Mouse (Mus musculus) stomach, embryonic 14.5 days (tissue): Measurements from ENCODE around the gene Itga8. TPM values are rescaled to one million over a fixed set of nuclear protein-coding genes. Genes with fewer than 3 reads are reported as not detected.
A peak's percentile ranks its signal among the peaks of the same experiment; 100 is the strongest.

ENCODE experiments used
- ATAC-seq: fragments of 200-750 bp; cut with Nextera tagmentation; 2 replicates; pipeline ENCODE4 v1.8.0; 2017; ENCODE audit warnings: low read depth, moderate TSS enrichment; ENCODE audit not compliant: insufficient number of reproducible peaks, insufficient read depth, low FRiP score
- H3K27ac ChIP-seq: fragments of 300-500 bp; sonication (generic); 2 replicates; pipeline ENCODE4 v1.5.1; 2014; ENCODE audit warnings: mild to moderate bottlenecking, low read length, moderate library complexity, mixed read lengths
- H3K27me3 ChIP-seq: fragments of 300-500 bp; sonication (generic); 2 replicates; pipeline ENCODE4 v1.6.1; 2014; ENCODE audit warnings: low read length, control low read depth, mixed read lengths; ENCODE audit not compliant: control insufficient read depth, insufficient read depth
- H3K36me3 ChIP-seq: fragments of 300-500 bp; sonication (generic); 2 replicates; pipeline ENCODE4 v1.6.1; 2014; ENCODE audit warnings: mild to moderate bottlenecking, control low read depth, low read length, moderate library complexity, mixed read lengths; ENCODE audit not compliant: control insufficient read depth, insufficient read depth
- H3K4me1 ChIP-seq: fragments of 300-500 bp; sonication (generic); 2 replicates; pipeline ENCODE4 v1.6.1; 2014; ENCODE audit warnings: low read length, control low read depth, mixed read lengths; ENCODE audit not compliant: control insufficient read depth, insufficient read depth
- H3K4me2 ChIP-seq: fragments of 300-500 bp; sonication (generic); replicated peaks from 2 replicates; pipeline ENCODE4 v1.6.1; 2014; ENCODE audit warnings: low read depth, low read length, control low read depth
- H3K4me3 ChIP-seq: fragments of 300-500 bp; sonication (generic); 2 replicates; pipeline ENCODE4 v1.5.1; 2014; ENCODE audit warnings: low read depth, low read length, control low read depth
- H3K9ac ChIP-seq: fragments of 300-500 bp; sonication (generic); replicated peaks from 2 replicates; pipeline ENCODE4 v1.6.1; 2014; ENCODE audit warnings: low read depth, mild to moderate bottlenecking, control low read depth, low read length, moderate library complexity, mixed read lengths
- H3K9me3 ChIP-seq: fragments of 300-500 bp; sonication (generic); 2 replicates; pipeline ENCODE4 v1.6.1; 2016; ENCODE audit warnings: low read depth, low read length, control low read depth; ENCODE audit not compliant: control insufficient read depth
- WGBS: fragments of 180-500 bp; shearing (Covaris S2); extraction: QIAGEN DNeasy Blood & Tissue Kit; methylation state at CpG from one replicate; pipeline ENCODE4 v1.1.7; 2014; 5-methylcytosine and 5-hydroxymethylcytosine counted together
- polyA plus RNA-seq: library from polyadenylated mRNA; unstranded; fragments of >200 nt; fragmentation: Nextera tagmentation; extraction: Ambion mirVana; gene quantifications from 2 replicates; pipeline ENCODE4 v1.2.1, GENCODE M21; 2014

Gene Itga8
- polyA plus RNA-seq, 1 experiment from 2014 or later = 26.5 TPM

DNA sequence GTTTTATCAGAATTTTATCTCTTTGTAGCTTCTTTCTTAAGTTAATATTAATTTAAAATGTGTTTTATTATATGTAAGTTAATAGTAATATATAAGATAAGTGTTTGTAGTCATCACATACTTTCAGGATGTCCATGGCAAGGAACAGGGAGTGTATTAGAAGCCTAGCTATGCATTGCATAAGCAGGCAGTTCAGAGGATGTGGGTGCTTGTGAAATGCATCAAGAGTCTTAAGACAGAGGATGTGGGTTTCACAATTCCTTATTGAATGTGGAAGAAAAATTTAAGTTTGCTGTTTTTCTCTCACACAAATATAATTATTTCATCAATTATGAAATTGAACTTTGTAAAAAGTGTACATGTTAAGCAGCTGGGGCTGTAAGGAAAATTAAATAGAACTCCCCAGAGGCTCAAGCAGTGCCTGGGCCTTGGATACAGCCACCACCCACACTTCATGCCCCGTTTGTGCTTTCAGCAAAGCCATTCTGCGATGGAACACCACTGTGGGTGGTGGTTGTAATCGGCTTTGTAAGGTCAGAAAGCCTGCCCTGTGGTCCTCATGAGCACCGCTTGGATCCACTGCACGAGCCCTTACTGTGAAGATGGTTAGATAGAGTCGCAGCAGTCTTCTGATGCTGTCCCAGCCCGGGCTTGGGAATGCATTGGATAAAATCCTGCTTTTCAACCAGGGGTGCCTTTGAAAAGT is 126.8 kb downstream of the Itga8 start:
- no peak overlapping the region for H3K9ac ChIP-seq
- H3K9me3 ChIP-seq = no peaks in the 10 kb centered on the region
- no peaks in the 10 kb centered on the region for H3K27me3 ChIP-seq
- H3K4me1 ChIP-seq = no peaks in the 10 kb centered on the region
- no peak overlapping the region for H3K4me2 ChIP-seq
- WGBS = 83% methylated on average over 7 of the region's 7 CpGs
- no peak for ATAC-seq
- H3K27ac ChIP-seq = no peak overlapping the region
- no peaks in the 10 kb centered on the region for H3K36me3 ChIP-seq
- H3K4me3 ChIP-seq = no peak overlapping the region

DNA sequence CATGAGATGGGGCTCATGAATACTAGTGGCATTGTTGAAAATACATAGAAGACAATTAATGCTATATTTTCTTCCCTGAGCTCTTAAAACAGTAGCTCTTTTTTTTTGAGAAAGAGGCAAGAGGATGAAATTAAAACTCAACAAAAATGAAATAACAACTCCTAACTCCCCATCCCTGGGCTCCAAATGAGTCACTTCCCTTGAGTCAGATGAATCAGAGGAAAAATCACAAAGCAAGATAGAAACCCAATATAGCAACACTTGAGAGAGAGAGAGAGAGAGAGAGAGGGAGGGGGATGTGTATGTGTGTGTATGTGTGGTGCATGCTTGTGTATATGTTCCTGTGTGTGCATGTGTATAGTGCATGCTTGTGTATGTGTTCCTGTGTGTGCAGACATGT is 131.5 kb downstream of the Itga8 start:
- Histone ChIP-seq H3K4me1 (no peaks in the 10 kb centered on the region), H3K4me3 (no peak overlapping the region), H3K36me3 (no peaks in the 10 kb centered on the region), H3K4me2 (no peak overlapping the region), H3K9me3 (no peaks in the 10 kb centered on the region), H3K27ac (no peak overlapping the region), H3K27me3 (no peaks in the 10 kb centered on the region), H3K9ac (no peak overlapping the region)
- no peak for ATAC-seq

DNA sequence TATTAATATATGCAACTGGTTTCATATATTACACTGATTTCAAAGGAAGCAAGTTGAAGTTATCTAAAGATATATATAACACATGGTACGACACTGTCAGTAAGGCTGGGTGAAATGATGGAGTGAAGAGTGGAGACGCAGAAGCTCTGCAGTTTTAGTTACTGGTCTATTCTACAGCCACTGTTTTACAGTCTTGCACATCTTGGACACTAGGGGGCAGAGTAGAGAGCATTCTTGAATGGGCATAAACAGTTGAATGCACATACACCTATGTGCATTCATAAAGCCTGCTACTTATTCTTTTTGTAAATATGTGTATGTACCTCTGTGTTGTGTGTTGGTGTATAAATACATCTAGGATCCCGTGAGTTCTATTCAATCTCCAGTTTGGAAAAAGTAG is 141.2 kb downstream of the Itga8 start:
- WGBS = 88% methylated on average over 3 of the region's 3 CpGs
- no peak for ATAC-seq
- Histone ChIP-seq H3K4me1 (0 out of 2 replicates have a peak, but pooled peaks cover 3% of the 10 kb centered on the region), H3K4me2 (no peak overlapping the region), H3K9me3 (no peaks in the 10 kb centered on the region), H3K4me3 (no peak overlapping the region), H3K36me3 (no peaks in the 10 kb centered on the region), H3K27me3 (no peaks in the 10 kb centered on the region), H3K27ac (no peak overlapping the region), H3K9ac (no peak overlapping the region)

DNA sequence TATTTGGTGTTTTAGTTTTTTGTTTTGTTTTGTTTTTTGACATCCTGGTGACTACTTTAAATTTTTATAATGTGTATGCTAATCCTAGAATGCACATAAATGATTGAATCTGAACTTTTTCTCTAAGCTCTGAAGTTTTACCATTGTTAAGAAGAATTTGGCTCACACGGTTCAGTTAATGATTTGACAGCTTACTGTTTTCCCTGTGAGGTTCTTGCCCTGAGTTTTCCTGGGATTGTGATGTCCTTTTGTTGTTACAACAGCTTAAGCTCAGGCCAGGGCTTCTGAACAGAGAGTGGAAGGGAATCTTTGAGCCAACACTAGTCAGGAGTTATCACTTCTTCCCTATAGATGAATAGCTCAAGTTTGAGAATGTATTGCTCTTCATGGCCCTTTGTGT is 144.7 kb downstream of the Itga8 start:
- Histone ChIP-seq H3K4me3 (no peak overlapping the region), H3K4me1 (peaks cover 16% of the 10 kb centered on the region; the same call in 1 of the 2 replicates), H3K27me3 (no peaks in the 10 kb centered on the region), H3K36me3 (no peaks in the 10 kb centered on the region), H3K9ac (no peak overlapping the region), H3K9me3 (no peaks in the 10 kb centered on the region), H3K4me2 (no peak overlapping the region), H3K27ac (no peak overlapping the region)
- 15% methylated on average over 1 of the region's 1 CpGs for WGBS
- ATAC-seq = no peak

DNA sequence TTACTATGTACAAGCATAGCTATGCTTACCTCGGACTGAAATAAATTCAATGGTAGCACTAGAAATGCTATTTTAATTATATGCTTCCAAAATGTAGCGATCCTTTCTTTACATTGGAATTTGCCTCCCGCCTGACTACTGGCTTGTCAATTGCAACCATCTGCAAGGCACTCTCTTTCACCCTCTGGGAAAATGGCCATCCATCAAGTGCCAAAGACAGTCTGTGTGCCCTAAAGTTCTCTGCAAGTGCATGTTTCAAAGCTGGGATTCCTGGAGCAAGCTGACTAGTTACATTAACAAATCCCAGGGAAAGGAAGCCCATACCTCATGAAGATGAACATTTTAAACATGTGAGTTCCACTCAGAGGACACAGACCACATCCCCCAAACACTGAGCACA is 145.3 kb downstream of the Itga8 start:
- Histone ChIP-seq H3K9ac (no peak overlapping the region), H3K4me1 (peaks cover 16% of the 10 kb centered on the region; the same call in 1 of the 2 replicates), H3K4me3 (no peak overlapping the region), H3K9me3 (no peaks in the 10 kb centered on the region), H3K36me3 (no peaks in the 10 kb centered on the region), H3K27me3 (no peaks in the 10 kb centered on the region), H3K27ac (no peak overlapping the region), H3K4me2 (no peak overlapping the region)
- ATAC-seq = no peak
- 19% methylated on average over 3 of the region's 3 CpGs for WGBS

DNA sequence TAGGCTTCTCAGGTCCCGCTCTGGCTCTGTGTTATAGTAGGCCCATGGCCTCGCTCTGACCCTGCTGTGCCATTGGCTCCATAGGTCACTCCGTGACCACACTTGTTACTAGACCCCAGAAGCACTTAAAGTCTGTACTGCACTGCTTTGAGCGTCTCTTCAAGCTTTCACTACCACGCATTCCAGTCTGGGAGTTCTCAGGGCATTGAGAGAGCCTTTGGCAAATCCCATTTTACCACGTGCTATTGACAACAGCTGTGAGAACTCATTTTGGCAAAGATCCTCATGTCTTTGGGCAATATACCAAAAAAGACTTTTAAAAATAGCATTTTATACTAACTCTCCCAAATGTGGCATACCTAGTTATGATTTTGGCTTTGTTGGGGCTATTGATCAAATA is 147.0 kb downstream of the Itga8 start:
- Histone ChIP-seq H3K4me2 (no peak overlapping the region), H3K4me3 (no peak overlapping the region), H3K9me3 (no peaks in the 10 kb centered on the region), H3K9ac (no peak overlapping the region), H3K36me3 (no peaks in the 10 kb centered on the region), H3K27ac (peak overlapping the region; percentile 66), H3K27me3 (no peaks in the 10 kb centered on the region), H3K4me1 (peaks cover 16% of the 10 kb centered on the region; the same call in 1 of the 2 replicates)
- WGBS = 49% methylated on average over 6 of the region's 6 CpGs
- peak; percentile 29; the same call in 1 of the 2 replicates for ATAC-seq

DNA sequence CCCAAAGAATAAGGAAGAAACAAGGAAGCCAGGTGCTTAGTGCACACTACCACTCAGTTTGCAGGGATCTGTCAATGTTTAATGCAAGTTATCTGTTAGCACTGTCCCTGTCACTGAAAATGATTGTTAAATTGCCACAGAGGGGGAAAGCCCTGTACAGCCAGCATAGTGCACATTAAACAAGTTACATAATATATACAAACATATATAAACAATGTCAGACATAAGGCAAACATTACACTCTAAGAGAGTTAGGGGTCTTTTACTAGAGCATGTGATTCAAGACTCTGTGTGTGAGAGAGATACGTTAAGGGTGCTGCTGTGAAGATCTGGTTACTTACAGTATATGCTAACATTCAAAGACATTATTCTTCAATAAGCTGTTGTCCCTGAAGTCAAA is 148.2 kb downstream of the Itga8 start:
- WGBS = 27% methylated on average over 1 of the region's 1 CpGs
- ATAC-seq = peak; percentile 47; the same call in 1 of the 2 replicates
- H3K36me3 ChIP-seq = no peaks in the 10 kb centered on the region
- no peak overlapping the region for H3K4me2 ChIP-seq
- no peak overlapping the region for H3K4me3 ChIP-seq
- no peaks in the 10 kb centered on the region for H3K27me3 ChIP-seq
- H3K4me1 ChIP-seq = peaks cover 16% of the 10 kb centered on the region; the same call in 1 of the 2 replicates
- peak overlapping the region; percentile 66 for H3K27ac ChIP-seq
- no peak overlapping the region for H3K9ac ChIP-seq
- no peaks in the 10 kb centered on the region for H3K9me3 ChIP-seq

DNA sequence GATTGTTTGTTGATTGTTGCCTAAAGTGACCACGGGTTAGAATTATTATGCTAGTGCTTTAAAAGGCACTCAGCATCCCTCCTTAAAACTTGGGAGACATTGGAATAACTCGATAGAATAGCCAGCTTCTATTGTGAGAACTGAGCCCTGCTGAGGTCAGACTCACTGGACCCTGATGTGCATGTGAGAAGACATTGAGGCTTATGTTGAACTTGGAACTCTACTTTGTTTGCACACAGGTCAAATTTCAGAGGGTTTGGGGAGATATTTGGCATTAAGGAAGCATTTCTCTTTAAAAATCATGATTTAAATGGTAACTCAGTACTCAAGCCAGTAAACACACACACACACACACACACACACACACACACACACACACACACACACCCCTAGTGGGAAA is 153.8 kb downstream of the Itga8 start:
- no peak for ATAC-seq
- Histone ChIP-seq H3K9ac (no peak overlapping the region), H3K4me2 (no peak overlapping the region), H3K9me3 (no peaks in the 10 kb centered on the region), H3K4me3 (no peak overlapping the region), H3K36me3 (no peaks in the 10 kb centered on the region; the same call in 1 of the 2 replicates), H3K27me3 (no peaks in the 10 kb centered on the region), H3K27ac (no peak overlapping the region), H3K4me1 (no peaks in the 10 kb centered on the region)
- 78% methylated on average over 2 of the region's 2 CpGs for WGBS

DNA sequence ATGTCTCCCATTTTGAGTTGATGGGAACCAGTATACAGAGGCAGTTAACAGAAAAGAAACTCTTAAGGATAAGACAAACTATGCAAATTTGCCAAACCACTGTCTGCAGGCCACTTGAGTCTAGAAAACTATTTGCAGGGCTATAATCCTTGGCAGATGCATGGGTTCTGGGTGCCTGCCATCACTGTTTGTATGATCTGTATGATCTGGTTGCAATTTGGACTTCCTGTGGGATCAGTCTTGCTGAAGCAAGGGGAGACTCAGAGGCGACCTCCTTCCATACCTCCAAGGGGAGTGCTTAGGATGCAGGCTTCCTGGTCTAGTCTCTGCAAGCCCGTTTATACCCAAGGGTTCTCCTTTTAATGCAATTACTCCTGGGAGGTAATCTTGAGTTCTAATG is 155.1 kb downstream of the Itga8 start:
- H3K9ac ChIP-seq = no peak overlapping the region
- no peak overlapping the region for H3K27ac ChIP-seq
- no peak overlapping the region for H3K4me3 ChIP-seq
- H3K36me3 ChIP-seq = no peaks in the 10 kb centered on the region; the same call in 1 of the 2 replicates
- H3K4me1 ChIP-seq = no peaks in the 10 kb centered on the region
- H3K4me2 ChIP-seq = no peak overlapping the region
- no peaks in the 10 kb centered on the region for H3K27me3 ChIP-seq
- WGBS = 64% methylated on average over 2 of the region's 2 CpGs
- no peaks in the 10 kb centered on the region for H3K9me3 ChIP-seq
- ATAC-seq = no peak
